Mouse (Mus musculus): Measurements from ENCODE around the gene Vars2. TPM values are rescaled to one million over a fixed set of nuclear protein-coding genes. Genes with fewer than 3 reads are reported as not detected.

Vars2 gene
- total and polyA plus RNA-seq, 3 experiments: 14.0 to 30.3 (median 23.0) TPM

- Histone ChIP-seq H3K4me2 (ENCODE audit: insufficient read depth, low read depth, poor library complexity, severe bottlenecking) (peak overlapping the region; percentile 26; the same call in 1 of the 2 replicates), H3K27ac (ENCODE audit: insufficient read depth, low read depth) (no peak overlapping the region)
- in situ Hi-C loops (cut with MboI; ENCODE audit: low pct_ligation_motif_present, low pct_unique_long_range_greater_than_20kb, low sequenced_read_pairs): no loop called here
Measured at GRCm38 (mm10) chr17:35639352-35639751, 28.0 kb downstream of the Vars2 start.

DNA sequence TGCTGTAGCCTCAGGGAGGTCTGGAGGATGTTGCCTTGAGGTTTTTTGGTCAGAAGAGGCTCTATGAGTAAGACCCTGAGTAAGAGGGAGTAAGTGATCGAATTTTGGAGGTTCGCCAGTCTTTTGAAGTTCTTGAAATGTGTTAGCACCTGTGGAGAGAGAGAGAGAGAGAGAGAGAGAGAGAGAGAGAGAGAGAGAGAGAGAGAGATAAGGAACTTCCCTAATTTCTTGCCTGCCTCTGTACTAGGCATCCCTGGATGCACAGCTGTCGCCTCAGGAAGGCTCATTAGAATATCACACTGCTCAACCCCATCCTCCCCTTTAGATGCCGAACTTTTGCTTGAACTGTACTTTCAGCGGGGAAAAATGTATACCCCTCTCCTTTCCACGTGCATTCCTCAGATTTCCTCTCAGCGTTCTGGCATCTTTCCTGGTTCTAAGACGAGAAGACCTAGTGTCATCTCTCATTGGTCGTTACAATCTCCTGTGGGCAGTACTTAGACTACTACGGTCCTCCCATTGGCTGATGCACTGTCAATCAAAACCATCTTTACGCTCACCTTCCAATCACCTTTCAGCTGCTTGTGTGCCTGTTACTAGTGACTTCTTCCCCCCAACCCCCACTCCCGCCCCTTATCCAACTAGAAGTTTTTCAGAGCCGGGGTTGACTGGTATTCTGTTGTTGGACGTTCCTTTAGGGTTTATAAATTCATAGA is 28.8 kb downstream of the Vars2 start:
- in situ Hi-C loops (cut with MboI; ENCODE audit: low pct_ligation_motif_present, low pct_unique_long_range_greater_than_20kb, low sequenced_read_pairs): no loop called here
- Histone ChIP-seq H3K4me2 (ENCODE audit: insufficient read depth, low read depth, poor library complexity, severe bottlenecking) (peak overlapping the region; percentile 67), H3K4me1 (ENCODE audit: control insufficient read depth in 1 of 2, insufficient read depth in 2 of 2) (peaks cover 7 to 14% of the 10 kb centered on the region in 2 experiments), H3K79me2 (replicated peaks; ENCODE audit: control insufficient read depth, extremely low read depth, insufficient read depth, poor library complexity, severe bottlenecking) (no peaks in the 10 kb centered on the region), H3K9ac (ENCODE audit: insufficient read depth, low read depth) (peak overlapping the region; percentile 73), H3K9me3 (replicated peaks; ENCODE audit: low read length) (no peaks in the 10 kb centered on the region), H3K36me3 (replicated peaks in 1 of 2; ENCODE audit: control insufficient read depth in 1 of 2, insufficient read depth in 1 of 2, low read length in 1 of 2) (no peaks in the 10 kb centered on the region), H3K4me3 (replicated peaks in 1 of 3; ENCODE audit: low read depth in 2 of 3, low read length in 2 of 3, poor library complexity in 1 of 3) (no peak overlapping the region), H3K27me3 (replicated peaks) (peaks cover 28% of the 10 kb centered on the region), H3K27ac (ENCODE audit: insufficient read depth, low read depth) (no peak overlapping the region)
- TF ChIP-seq MAZ (IDR thresholded peaks at IDR 0.05; ENCODE audit: low read depth, low read length) (no peak), ELF1 (IDR thresholded peaks at IDR 0.05; ENCODE audit: low read depth, low read length) (peak; percentile 73), TBP (conservative IDR thresholded peaks at IDR 0.05; ENCODE audit: low read depth, low read length) (peak; percentile 60; the same call in 1 of the 2 replicates), ZNF384 (IDR thresholded peaks at IDR 0.05; ENCODE audit: low read depth, low read length) (no peak), MXI1 (IDR thresholded peaks at IDR 0.05; ENCODE audit: low read depth, low read length) (no peak), NELFE (IDR thresholded peaks at IDR 0.05; ENCODE audit: low read depth, low read length) (no peak), RCOR1 (conservative IDR thresholded peaks at IDR 0.05; ENCODE audit: low read depth, low read length) (no peak), CHD2 (IDR thresholded peaks at IDR 0.05; ENCODE audit: low read length) (peak; percentile 98), MYC (IDR thresholded peaks at IDR 0.05; ENCODE audit: low read depth, low read length) (peak; percentile 25; the same call in 1 of the 2 replicates), IRF4 (IDR thresholded peaks at IDR 0.05; ENCODE audit: low read depth, low read length) (no peak), MAX (IDR thresholded peaks at IDR 0.05; ENCODE audit: low read length) (no peak; the same call in 1 of the 2 replicates), ZC3H11A (IDR thresholded peaks at IDR 0.05; ENCODE audit: low read depth, low read length) (no peak), NRF1 (IDR thresholded peaks at IDR 0.05; ENCODE audit: low read depth, low read length) (no peak), GABPA (IDR thresholded peaks at IDR 0.05; ENCODE audit: insufficient replicate concordance, low read depth, low read length) (no peak), CHD1 (IDR thresholded peaks at IDR 0.05; ENCODE audit: low read depth, low read length) (no peak), CTCF (conservative IDR thresholded peaks at IDR 0.05 in 1 of 2, IDR thresholded peaks at IDR 0.05 in 1 of 2; ENCODE audit: low read depth in 2 of 2, low read length in 2 of 2) (no peak), HCFC1 (IDR thresholded peaks at IDR 0.05; ENCODE audit: low read depth, low read length) (no peak), JUND (conservative IDR thresholded peaks at IDR 0.05; ENCODE audit: low read depth, low read length) (no peak), MAFK (IDR thresholded peaks at IDR 0.05; ENCODE audit: insufficient replicate concordance, low read length) (no peak), POLR2A (IDR thresholded peaks at IDR 0.05; ENCODE audit: low read depth, low read length) (peak; percentile 35; the same call in 1 of the 2 replicates), MEF2A (IDR thresholded peaks at IDR 0.05; ENCODE audit: borderline replicate concordance, low read depth, low read length) (no peak), SIN3A (IDR thresholded peaks at IDR 0.05; ENCODE audit: low read length) (no peak)
- DNase-seq (ENCODE audit: extremely low read depth): peak; percentile 73
- dilution Hi-C loops (cut with MboI; ENCODE audit: extremely low pct_ligation_motif_present, extremely low pct_unique_long_range_greater_than_20kb, low sequenced_read_pairs): no loop called here

More at GRCm38 (mm10) chr17:35639352-35639751, 28.0 kb downstream of the Vars2 start:
- Histone ChIP-seq H3K4me1 (ENCODE audit: control insufficient read depth in 1 of 2, insufficient read depth in 2 of 2) (peaks cover 7 to 14% of the 10 kb centered on the region in 2 experiments), H3K27me3 (replicated peaks) (peaks cover 28% of the 10 kb centered on the region), H3K4me3 (replicated peaks in 1 of 3; ENCODE audit: low read depth in 2 of 3, low read length in 2 of 3, poor library complexity in 1 of 3) (no peak overlapping the region), H3K9me3 (replicated peaks; ENCODE audit: low read length) (no peaks in the 10 kb centered on the region), H3K9ac (ENCODE audit: insufficient read depth, low read depth) (peak overlapping the region; percentile 73), H3K36me3 (replicated peaks in 1 of 2; ENCODE audit: control insufficient read depth in 1 of 2, insufficient read depth in 1 of 2, low read length in 1 of 2) (no peaks in the 10 kb centered on the region), H3K79me2 (replicated peaks; ENCODE audit: control insufficient read depth, extremely low read depth, insufficient read depth, poor library complexity, severe bottlenecking) (no peaks in the 10 kb centered on the region)
- no peak for DNase-seq (ENCODE audit: extremely low read depth)
- dilution Hi-C loops (cut with MboI; ENCODE audit: extremely low pct_ligation_motif_present, extremely low pct_unique_long_range_greater_than_20kb, low sequenced_read_pairs): no loop called here
- TF ChIP-seq NELFE (IDR thresholded peaks at IDR 0.05; ENCODE audit: low read depth, low read length) (no peak), RCOR1 (conservative IDR thresholded peaks at IDR 0.05; ENCODE audit: low read depth, low read length) (no peak), MAZ (IDR thresholded peaks at IDR 0.05; ENCODE audit: low read depth, low read length) (no peak), MAX (IDR thresholded peaks at IDR 0.05; ENCODE audit: low read length) (no peak), NRF1 (IDR thresholded peaks at IDR 0.05; ENCODE audit: low read depth, low read length) (no peak), MAFK (IDR thresholded peaks at IDR 0.05; ENCODE audit: insufficient replicate concordance, low read length) (no peak), ZNF384 (IDR thresholded peaks at IDR 0.05; ENCODE audit: low read depth, low read length) (no peak), CHD2 (IDR thresholded peaks at IDR 0.05; ENCODE audit: low read length) (no peak), USF2 (conservative IDR thresholded peaks at IDR 0.05; ENCODE audit: low read depth, low read length) (no peak), EP300 (IDR thresholded peaks at IDR 0.05; ENCODE audit: low read length) (no peak), ELF1 (IDR thresholded peaks at IDR 0.05; ENCODE audit: low read depth, low read length) (no peak), ZMIZ1 (IDR thresholded peaks at IDR 0.05; ENCODE audit: low read depth, low read length) (no peak), TCF12 (IDR thresholded peaks at IDR 0.05; ENCODE audit: low read depth, low read length) (no peak), USF1 (IDR thresholded peaks at IDR 0.05; ENCODE audit: low read depth, low read length) (no peak), ETS1 (conservative IDR thresholded peaks at IDR 0.05; ENCODE audit: low read depth, low read length) (no peak), SMC3 (IDR thresholded peaks at IDR 0.05; ENCODE audit: low read depth, low read length) (no peak), JUN (IDR thresholded peaks at IDR 0.05; ENCODE audit: insufficient read depth, low read depth, low read length) (no peak)
